Mouse (Mus musculus) thymus, adult 2 months (tissue): ENCODE measurements at regions not wholly inside any gene's neighbourhood (a gene's known extent, or its start where the extent isn't known, plus 50 kb on each side); places are given as distances from the start of the nearest gene placed in this dataset.

Experiments used
- CTCF ChIP-seq: fragments of 200-500 bp; IDR thresholded peaks from 2 replicates; pipeline ENCODE4 v1.5.1; 2012; ENCODE audit warnings: mild to moderate bottlenecking, control low read depth, low read length, moderate library complexity, borderline replicate concordance; ENCODE audit not compliant: control insufficient read depth, poor library complexity, insufficient read depth; ENCODE audit errors: extremely low read depth
- POLR2A ChIP-seq: fragments of 200-500 bp; IDR thresholded peaks from 2 replicates; pipeline ENCODE4 v1.6.1; 2012; ENCODE audit warnings: mild to moderate bottlenecking, low read length, control low read depth, moderate library complexity; ENCODE audit not compliant: control insufficient read depth, poor library complexity, insufficient read depth; ENCODE audit errors: extremely low read depth

DNA sequence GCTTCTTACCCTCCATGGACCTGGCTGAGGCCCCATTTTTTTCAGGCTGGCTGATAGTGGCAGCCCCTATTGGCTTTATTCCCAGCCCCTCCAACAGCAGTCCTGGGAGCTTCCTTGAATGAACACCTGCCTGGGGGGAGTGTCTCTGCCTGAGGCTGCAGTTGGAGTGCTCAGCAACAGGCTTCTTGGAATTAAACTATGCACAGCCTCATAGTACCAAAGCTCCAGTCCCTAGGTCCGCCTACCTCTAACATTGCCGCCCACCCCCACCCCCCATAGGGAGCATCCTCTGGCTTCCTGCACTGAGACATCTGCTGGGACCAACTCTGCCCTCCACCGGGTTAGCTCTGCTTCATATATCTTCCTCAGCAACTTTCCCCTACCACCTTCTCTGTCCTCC, 133.3 kb upstream of the Rybp start:
- TF ChIP-seq POLR2A = no peak
- no peak for TF ChIP-seq CTCF
